Mouse (Mus musculus): ENCODE data around the gene Spire2. TPM values are rescaled to one million over a fixed set of nuclear protein-coding genes. Genes with fewer than 3 reads are reported as not detected.
"Not testable (repeated sequence)": the region's sequence is repeated elsewhere in the genome, so short reads cannot be mapped to it uniquely, and the experiment has no call there.

Spire2 gene
- total RNA-seq (2014; fragmentation: Nextera tagmentation) = 4.3 and 5.9 TPM in 2 replicates
- total RNA-seq (2017) = 5.3 and 7.0 TPM in 2 replicates

GRCm38 (mm10) chr8:123332262-123333090 is at the start of gene Spire2:
Gene Spire2 (plus strand): TSS chr8:123332713.
- ATAC-seq (replicated peaks; ENCODE audit: low FRiP score, low TSS enrichment, poor library complexity, severe bottlenecking) = peak; percentile 61

GRCm38 (mm10) chr8:123282994-123283393 is 49.5 kb upstream of the Spire2 start:
- not testable (repeated sequence) for ATAC-seq (replicated peaks; ENCODE audit: low FRiP score, low TSS enrichment, poor library complexity, severe bottlenecking)

- ATAC-seq (replicated peaks; ENCODE audit: low FRiP score, low TSS enrichment, poor library complexity, severe bottlenecking) = no peak
Measured at GRCm38 (mm10) chr8:123283991-123284390, 48.5 kb upstream of the Spire2 start.

GRCm38 (mm10) chr8:123284493-123284892 is 48.0 kb upstream of the Spire2 start:
- no peak for ATAC-seq (replicated peaks; ENCODE audit: low FRiP score, low TSS enrichment, poor library complexity, severe bottlenecking)

- no peak for ATAC-seq (replicated peaks; ENCODE audit: low FRiP score, low TSS enrichment, poor library complexity, severe bottlenecking)
Measured at GRCm38 (mm10) chr8:123287362-123287761, 45.2 kb upstream of the Spire2 start.

GRCm38 (mm10) chr8:123290166-123290565 is 42.3 kb upstream of the Spire2 start:
- ATAC-seq (replicated peaks; ENCODE audit: low FRiP score, low TSS enrichment, poor library complexity, severe bottlenecking) = 0 out of 2 replicates have a peak, but pooled peaks have one; percentile 47

GRCm38 (mm10) chr8:123290679-123291078 is 41.8 kb upstream of the Spire2 start:
- no peak for ATAC-seq (replicated peaks; ENCODE audit: low FRiP score, low TSS enrichment, poor library complexity, severe bottlenecking)

GRCm38 (mm10) chr8:123291716-123292115 is 40.8 kb upstream of the Spire2 start:
- ATAC-seq (replicated peaks; ENCODE audit: low FRiP score, low TSS enrichment, poor library complexity, severe bottlenecking) = no peak

- ATAC-seq (replicated peaks; ENCODE audit: low FRiP score, low TSS enrichment, poor library complexity, severe bottlenecking) = no peak
Measured at GRCm38 (mm10) chr8:123292281-123292680, 40.2 kb upstream of the Spire2 start.

- no peak for ATAC-seq (replicated peaks; ENCODE audit: low FRiP score, low TSS enrichment, poor library complexity, severe bottlenecking)
Measured at GRCm38 (mm10) chr8:123292785-123293184, 39.7 kb upstream of the Spire2 start.

- no peak for ATAC-seq (replicated peaks; ENCODE audit: low FRiP score, low TSS enrichment, poor library complexity, severe bottlenecking)
Measured at GRCm38 (mm10) chr8:123298301-123298700, 34.2 kb upstream of the Spire2 start.

GRCm38 (mm10) chr8:123308738-123309137 is 23.8 kb upstream of the Spire2 start:
- ATAC-seq (replicated peaks; ENCODE audit: low FRiP score, low TSS enrichment, poor library complexity, severe bottlenecking) = no peak

- ATAC-seq (replicated peaks; ENCODE audit: low FRiP score, low TSS enrichment, poor library complexity, severe bottlenecking) = peak; percentile 46
Measured at GRCm38 (mm10) chr8:123317781-123318466, 14.6 kb upstream of the Spire2 start.

- ATAC-seq (replicated peaks; ENCODE audit: low FRiP score, low TSS enrichment, poor library complexity, severe bottlenecking) = peak; percentile 100
Measured at GRCm38 (mm10) chr8:123318467-123318911, 14.0 kb upstream of the Spire2 start, which contains the start of gene Fanca. Gene Fanca (minus strand): TSS chr8:123318576.

GRCm38 (mm10) chr8:123319522-123320164 is 12.9 kb upstream of the Spire2 start:
- ATAC-seq (replicated peaks; ENCODE audit: low FRiP score, low TSS enrichment, poor library complexity, severe bottlenecking) = no peak

GRCm38 (mm10) chr8:123328552-123328951 is 4.0 kb upstream of the Spire2 start:
- no peak for ATAC-seq (replicated peaks; ENCODE audit: low FRiP score, low TSS enrichment, poor library complexity, severe bottlenecking)

GRCm38 (mm10) chr8:123329350-123329749 is 3.2 kb upstream of the Spire2 start:
- no peak for ATAC-seq (replicated peaks; ENCODE audit: low FRiP score, low TSS enrichment, poor library complexity, severe bottlenecking)

GRCm38 (mm10) chr8:123329961-123330360 is 2.6 kb upstream of the Spire2 start:
- ATAC-seq (replicated peaks; ENCODE audit: low FRiP score, low TSS enrichment, poor library complexity, severe bottlenecking) = no peak

- no peak for ATAC-seq (replicated peaks; ENCODE audit: low FRiP score, low TSS enrichment, poor library complexity, severe bottlenecking)
Measured at GRCm38 (mm10) chr8:123330701-123331100, 1.8 kb upstream of the Spire2 start.

- ATAC-seq (replicated peaks; ENCODE audit: low FRiP score, low TSS enrichment, poor library complexity, severe bottlenecking) = no peak
Measured at GRCm38 (mm10) chr8:123331301-123331700, 1.2 kb upstream of the Spire2 start.

All from megakaryocyte-erythroid progenitor cell, adult 5-6 weeks (primary cell).